Mouse (Mus musculus) testis, adult 2 months (tissue): ENCODE measurements at regions not wholly inside any gene's neighbourhood (a gene's known extent, or its start where the extent isn't known, plus 50 kb on each side); places are given as distances from the start of the nearest gene placed in this dataset.

Experiments used
- CTCF ChIP-seq: fragments of 200-500 bp; IDR thresholded peaks from 2 replicates; pipeline ENCODE4 v1.5.1; 2012; ENCODE audit warnings: low read depth, mild to moderate bottlenecking, inconsistent platforms, low read length, moderate library complexity; ENCODE audit not compliant: control insufficient read depth, insufficient read depth, insufficient replicate concordance
- POLR2A ChIP-seq: fragments of 200-500 bp; IDR thresholded peaks from 2 replicates; pipeline ENCODE4 v1.6.1; 2012; ENCODE audit warnings: low read depth, mild to moderate bottlenecking, inconsistent platforms, low read length, moderate library complexity; ENCODE audit not compliant: control insufficient read depth

- no peak for TF ChIP-seq POLR2A
- TF ChIP-seq CTCF, result no peak
These were observed 591.3 kb upstream of the Cited2 start for GRCm38 (mm10) chr10:17131763-17132162.
